Mouse (Mus musculus): Measurements from ENCODE around the gene Slc25a23.

The Slc25a23 gene

GRCm38 (mm10) chr17:57011236-57012141 lies 48.2 kb downstream of the Slc25a23 start, which contains the start of the genes Gtf2f1 and Gm17949:
Gene Gtf2f1, minus strand, starts transcription at chr17:57011288.
Gene Gm17949, plus strand, starts transcription at chr17:57011469.
- peak; percentile 98 for DNase-seq

- DNase-seq, result no peak
Observed at GRCm38 (mm10) chr17:57010911-57011235, 48.8 kb downstream of the Slc25a23 start.

GRCm38 (mm10) chr17:57007137-57007905 lies 52.3 kb downstream of the Slc25a23 start:
- DNase-seq, result no peak

- DNase-seq, result no peak
Observed at GRCm38 (mm10) chr17:57003994-57004393, 55.7 kb downstream of the Slc25a23 start.

GRCm38 (mm10) chr17:57001228-57001627 lies 58.4 kb downstream of the Slc25a23 start:
- no peak for DNase-seq

- no peak for DNase-seq
Observed at GRCm38 (mm10) chr17:56999968-57000609, 59.6 kb downstream of the Slc25a23 start, which contains the start of gene Pspn. Gene Pspn, minus strand, starts transcription at chr17:57000018.

GRCm38 (mm10) chr17:56999414-56999813 lies 60.2 kb downstream of the Slc25a23 start:
- no peak for DNase-seq

- DNase-seq, result peak; percentile 98
Observed at GRCm38 (mm10) chr17:56997029-56997667, 62.5 kb downstream of the Slc25a23 start, which contains the start of gene Alkbh7. Gene Alkbh7, plus strand, starts transcription at chr17:56997339.

- DNase-seq, result no peak
Observed at GRCm38 (mm10) chr17:56996506-56996905, 63.2 kb downstream of the Slc25a23 start.

- DNase-seq, result no peak
Observed at GRCm38 (mm10) chr17:56995046-56995445, 64.6 kb downstream of the Slc25a23 start.
